Mouse (Mus musculus) gastrocnemius, postnatal 25 days (tissue): ENCODE measurements around the gene Notch3. TPM values are rescaled to one million over a fixed set of nuclear protein-coding genes. Genes with fewer than 3 reads are reported as not detected.

Source experiments
- DNase-seq: peaks from one replicate; pipeline ENCODE4 v3.0.0; 2022
- total RNA-seq, 2 experiments: library from RNA; stranded (reverse); gene quantifications; 1 replicate in 1 of 2; 2 replicates in 1 of 2; pipeline ENCODE4 v1.2.3; 2021

The Notch3 gene
- total RNA-seq, 2 experiments from 2014 or later = 12.6 to 13.4 TPM

DNA sequence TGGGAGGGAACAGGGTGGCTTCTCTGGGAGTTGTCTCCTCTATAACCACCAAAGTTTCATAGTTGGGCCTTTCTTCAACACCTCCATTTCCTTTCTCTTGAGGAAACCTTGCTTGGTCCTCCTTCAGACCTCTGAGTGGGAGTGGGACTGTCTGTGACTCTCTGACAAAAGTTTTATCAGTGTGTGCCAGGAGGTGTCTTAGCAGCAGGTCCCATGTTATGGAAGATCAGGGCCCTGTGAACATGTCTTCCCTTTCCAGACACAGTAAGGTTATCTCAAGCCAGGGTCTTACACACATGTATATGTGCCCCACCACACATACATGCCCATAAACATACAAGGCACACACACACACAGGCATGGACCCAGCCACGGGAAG lies 74.4 kb downstream of the Notch3 start:
- no peak for DNase-seq

GRCm38 (mm10) chr17:32091364-32092240 lies 75.0 kb downstream of the Notch3 start:
- DNase-seq = peak; percentile 72

GRCm38 (mm10) chr17:32091032-32091363 lies 75.7 kb downstream of the Notch3 start:
- DNase-seq = no peak

DNA sequence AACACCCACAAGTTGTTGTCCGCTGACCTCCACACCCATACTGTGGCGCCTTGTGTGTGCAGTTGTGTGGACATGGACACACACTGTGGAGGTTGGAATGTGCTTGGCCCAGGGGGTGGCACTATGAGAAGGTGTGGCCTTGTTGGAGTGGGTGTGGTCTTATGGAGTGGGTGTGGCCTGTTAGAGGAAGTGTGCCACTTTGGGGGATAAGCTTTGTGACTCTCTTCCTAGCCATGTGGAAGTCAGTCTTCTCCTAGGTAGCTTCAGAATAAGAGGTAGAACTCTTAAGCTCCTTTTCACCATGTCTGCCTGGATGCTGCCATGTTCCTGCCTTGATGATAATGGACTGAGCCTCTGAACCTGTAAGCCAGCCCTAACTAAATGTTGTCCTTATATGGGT lies 79.6 kb downstream of the Notch3 start:
- DNase-seq = no peak

- DNase-seq = no peak
Observed at GRCm38 (mm10) chr17:32083351-32083750, 83.3 kb downstream of the Notch3 start.

DNA sequence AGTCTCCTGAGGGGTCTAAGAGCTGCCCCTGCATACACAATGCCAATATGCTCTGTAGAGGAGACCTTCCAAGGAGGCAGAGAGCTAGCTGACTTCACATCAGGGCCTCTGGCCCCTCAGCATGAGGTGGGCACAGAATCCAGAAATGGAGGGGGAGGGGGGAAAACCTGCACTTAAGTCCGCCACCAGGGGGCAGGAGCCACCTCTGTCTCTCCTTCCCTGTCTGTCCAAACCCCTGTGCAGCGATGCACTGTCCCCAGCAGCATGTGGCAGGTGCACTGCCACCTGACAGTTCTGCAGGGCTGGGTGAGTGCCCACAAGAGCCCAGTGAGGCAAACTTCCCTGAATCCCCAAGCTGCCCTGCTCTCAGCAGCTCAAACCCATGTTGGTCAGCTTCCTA lies 91.5 kb downstream of the Notch3 start:
- DNase-seq = peak; percentile 44

DNA sequence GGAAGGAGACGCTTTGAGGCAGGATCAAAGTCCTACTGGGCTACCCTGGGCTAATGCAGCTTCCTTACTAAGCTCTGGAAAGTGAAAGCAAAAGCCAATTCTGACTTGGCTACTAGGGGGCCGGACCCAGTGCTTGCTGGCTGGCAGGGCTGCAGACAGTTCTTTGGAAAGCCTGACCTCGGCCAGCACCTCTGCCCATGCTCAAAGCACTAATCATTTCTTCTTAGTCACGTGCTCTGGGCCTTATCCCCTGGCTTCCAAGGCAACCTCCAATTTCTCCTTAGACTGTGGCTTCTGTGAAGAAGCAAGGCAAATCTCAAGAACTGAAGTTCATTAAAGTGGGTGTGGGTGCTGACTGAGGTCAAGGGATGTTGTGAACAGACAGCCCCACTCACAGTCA lies 92.0 kb downstream of the Notch3 start:
- no peak for DNase-seq

DNA sequence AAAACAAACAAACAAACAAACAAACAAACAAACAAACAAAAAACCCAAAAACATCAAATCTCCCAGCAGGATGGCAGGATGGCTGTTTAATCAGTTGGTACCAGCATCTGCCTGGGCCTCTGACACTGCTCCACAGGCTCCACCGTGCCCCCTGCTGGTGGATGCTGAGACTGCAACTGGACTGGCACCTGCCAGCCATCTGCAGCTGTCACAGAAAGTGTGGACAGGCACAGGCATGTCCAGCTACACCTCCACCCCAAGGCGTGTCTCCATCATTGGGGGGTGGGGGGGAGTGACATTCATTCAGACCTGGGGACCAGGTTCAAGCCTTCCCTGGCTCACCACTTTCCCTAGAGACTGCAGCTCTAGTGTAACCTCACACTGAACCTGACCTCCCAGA lies 93.3 kb downstream of the Notch3 start:
- DNase-seq = peak; percentile 71

Other genes starting within 250 kb of the Notch3 start
- gene Rrp1b, start 130.8 kb downstream of the Notch3 start, total RNA-seq = 1 to 10 TPM; 6.9 to 8.2 TPM
- under 1 TPM; 0.92 to 0.99 TPM for gene Hsf2bp, start 130.5 kb downstream of the Notch3 start, total RNA-seq
- under 1 TPM; 0.40 to 0.46 TPM for gene Ephx3, start 22.7 kb upstream of the Notch3 start, total RNA-seq
- gene Brd4, start 117.9 kb upstream of the Notch3 start, total RNA-seq = 10 to 100 TPM; 36.6 to 37.5 TPM
- gene Akap8, start 154.4 kb upstream of the Notch3 start, total RNA-seq = 10 to 100 TPM; 28.2 to 37.0 TPM
- 10 to 100 TPM; 26.0 to 33.3 TPM for gene Akap8l, start 183.8 kb upstream of the Notch3 start, total RNA-seq
- gene Wiz, start 222.6 kb upstream of the Notch3 start, total RNA-seq = 10 to 100 TPM; 10.9 TPM
- under 1 TPM in 1 of 2 experiments, not detected in 1; 0.27 TPM for gene Rasal3, start 236.7 kb upstream of the Notch3 start, total RNA-seq